Mouse (Mus musculus) heart, embryonic 10.5 days (tissue): Measurements from ENCODE around the gene Ddx6. TPM values are rescaled to one million over a fixed set of nuclear protein-coding genes. Genes with fewer than 3 reads are reported as not detected.

Source experiments
- DNase-seq: peaks from one replicate; pipeline ENCODE4 v3.0.0-alpha.2; 2017; ENCODE audit warnings: low spot score
- H3K27ac ChIP-seq: fragments of 300-500 bp; sonication (generic); 2 replicates; pipeline ENCODE4 v1.5.1; 2016; ENCODE audit warnings: mild to moderate bottlenecking
- H3K27me3 ChIP-seq: fragments of 300-500 bp; sonication (generic); 2 replicates; pipeline ENCODE4 v1.6.1; 2016; ENCODE audit warnings: mild to moderate bottlenecking; ENCODE audit not compliant: poor library complexity, insufficient read depth, severe bottlenecking
- H3K36me3 ChIP-seq: fragments of 300-500 bp; sonication (generic); 2 replicates; pipeline ENCODE4 v1.6.1; 2016; ENCODE audit warnings: mild to moderate bottlenecking, moderate library complexity
- H3K4me1 ChIP-seq: fragments of 300-500 bp; sonication (generic); 2 replicates; pipeline ENCODE4 v1.6.1; 2016; ENCODE audit warnings: mild to moderate bottlenecking
- H3K4me3 ChIP-seq: fragments of 300-500 bp; sonication (generic); 2 replicates; pipeline ENCODE4 v1.5.1; 2016; ENCODE audit warnings: mild to moderate bottlenecking, moderate library complexity
- H3K9me3 ChIP-seq: fragments of 300-500 bp; sonication (generic); 2 replicates; pipeline ENCODE4 v1.6.1; 2016; ENCODE audit warnings: mild to moderate bottlenecking, moderate library complexity
- WGBS: fragments of 180-500 bp; shearing (Covaris S2); methylation state at CpG from one replicate; pipeline ENCODE4 v1.1.7; 2016; 5-methylcytosine and 5-hydroxymethylcytosine counted together
- polyA plus RNA-seq: library from polyadenylated mRNA; unstranded; fragments of >200 nt; fragmentation: Nextera tagmentation; extraction: Ambion mirVana; gene quantifications from 2 replicates; pipeline ENCODE4 v1.2.1, GENCODE M21; 2016

Ddx6 gene
- polyA plus RNA-seq, 1 experiment from 2014 or later: 12.7 TPM

DNA sequence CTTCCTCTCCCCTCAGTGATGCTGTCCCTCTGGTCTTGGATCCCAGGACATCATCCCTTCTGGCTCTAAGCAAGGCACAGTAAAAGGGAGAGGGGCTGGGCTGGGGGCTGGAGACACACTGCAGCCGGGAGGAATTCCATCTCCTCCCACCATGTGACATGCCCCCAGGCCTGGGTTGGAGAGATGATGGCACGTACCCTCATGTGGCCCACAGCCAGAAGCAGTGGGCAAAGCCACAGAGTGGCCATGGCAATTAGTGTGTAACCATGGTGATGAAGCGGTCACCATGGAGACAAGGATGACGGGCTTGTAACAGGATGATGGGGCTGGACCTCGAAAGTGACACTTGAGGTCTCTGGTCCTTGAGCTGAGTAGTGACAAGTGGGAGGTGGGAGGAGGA lies 81.9 kb downstream of the Ddx6 start:
- 78% methylated on average over 5 of the region's 5 CpGs for WGBS
- no peak overlapping the region for H3K4me3 ChIP-seq
- H3K4me1 ChIP-seq: peaks cover 28% of the 10 kb centered on the region
- no peaks in the 10 kb centered on the region for H3K9me3 ChIP-seq
- DNase-seq: no peak
- peaks cover 46% of the 10 kb centered on the region for H3K36me3 ChIP-seq
- peaks cover 7% of the 10 kb centered on the region; the same call in 1 of the 2 replicates for H3K27me3 ChIP-seq
- no peak overlapping the region for H3K27ac ChIP-seq

DNA sequence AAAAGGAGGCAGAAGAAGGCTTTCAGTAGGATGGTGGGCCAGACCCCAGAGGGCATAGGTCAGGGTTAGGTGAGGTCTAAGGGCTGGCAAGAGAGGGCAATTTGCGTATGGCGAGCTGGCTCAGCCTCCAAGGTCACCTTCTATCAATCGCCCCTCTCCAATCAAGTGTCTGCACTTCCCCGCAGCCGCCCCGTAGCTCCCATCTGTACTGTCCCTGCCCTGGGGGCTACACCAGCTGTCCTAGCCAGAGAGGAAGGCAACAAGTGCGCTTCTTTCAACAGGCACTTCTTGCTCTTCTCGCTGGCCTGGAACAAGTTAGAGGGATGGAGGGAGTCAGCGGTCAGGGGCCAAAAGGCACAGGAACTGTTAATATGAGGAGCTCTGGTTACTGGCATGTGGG lies 83.3 kb downstream of the Ddx6 start:
- WGBS: 50% methylated on average over 9 of the region's 9 CpGs
- no peak overlapping the region for H3K27ac ChIP-seq
- peaks cover 59% of the 10 kb centered on the region for H3K36me3 ChIP-seq
- peaks cover 36% of the 10 kb centered on the region for H3K4me1 ChIP-seq
- no peak for DNase-seq
- no peak overlapping the region for H3K4me3 ChIP-seq
- H3K9me3 ChIP-seq: no peaks in the 10 kb centered on the region
- H3K27me3 ChIP-seq: no peaks in the 10 kb centered on the region; the same call in 1 of the 2 replicates

Other genes with a start within 250 kb of the Ddx6 start
- 22.8 and 26.3 TPM in 2 replicates for gene Vps11, start 243.2 kb upstream of the Ddx6 start, polyA plus RNA-seq
- gene Hyou1, start 225.4 kb upstream of the Ddx6 start, polyA plus RNA-seq: 23.4 and 25.0 TPM in 2 replicates
- gene Slc37a4, start 208.0 kb upstream of the Ddx6 start, polyA plus RNA-seq: 25.3 and 33.4 TPM in 2 replicates
- gene Rps25, start 197.8 kb upstream of the Ddx6 start, polyA plus RNA-seq: 1,461 and 1,463 TPM in 2 replicates
- 104 and 117 TPM in 2 replicates for gene Trappc4, start 197.3 kb upstream of the Ddx6 start, polyA plus RNA-seq
- 21.9 and 28.0 TPM in 2 replicates for gene Ccdc84, start 186.3 kb upstream of the Ddx6 start, polyA plus RNA-seq
- not detected in 2 replicates for gene Foxr1, start 163.8 kb upstream of the Ddx6 start, polyA plus RNA-seq
- gene Upk2, start 149.9 kb upstream of the Ddx6 start, polyA plus RNA-seq: 0.26 TPM in 1 of 2 replicates, not detected in the other
- 7.6 and 9.6 TPM in 2 replicates for gene Bcl9l, start 122.1 kb upstream of the Ddx6 start, polyA plus RNA-seq
- not detected in 2 replicates for gene Cxcr5, start 43.0 kb upstream of the Ddx6 start, polyA plus RNA-seq
- not detected in 2 replicates for gene Treh, start 68.3 kb downstream of the Ddx6 start, polyA plus RNA-seq
- gene Phldb1, start 130.3 kb downstream of the Ddx6 start, polyA plus RNA-seq: 29.1 and 34.7 TPM in 2 replicates
- 159 and 167 TPM in 2 replicates for gene Arcn1, start 163.0 kb downstream of the Ddx6 start, polyA plus RNA-seq
- 77.2 and 84.8 TPM in 2 replicates for gene Ift46, start 163.0 kb downstream of the Ddx6 start, polyA plus RNA-seq
- 1.7 and 1.8 TPM in 2 replicates for gene Tmem25, start 194.4 kb downstream of the Ddx6 start, polyA plus RNA-seq
- gene Ttc36, start 198.2 kb downstream of the Ddx6 start, polyA plus RNA-seq: 0.50 TPM in 1 of 2 replicates, not detected in the other